Mouse (Mus musculus): ENCODE results near the gene Itgb7. TPM values are rescaled to one million over a fixed set of nuclear protein-coding genes. Genes with fewer than 3 reads are reported as not detected.

Gene Itgb7
- total RNA-seq, 2 experiments from 2014 or later = 1.0 to 3.9 TPM

DNA sequence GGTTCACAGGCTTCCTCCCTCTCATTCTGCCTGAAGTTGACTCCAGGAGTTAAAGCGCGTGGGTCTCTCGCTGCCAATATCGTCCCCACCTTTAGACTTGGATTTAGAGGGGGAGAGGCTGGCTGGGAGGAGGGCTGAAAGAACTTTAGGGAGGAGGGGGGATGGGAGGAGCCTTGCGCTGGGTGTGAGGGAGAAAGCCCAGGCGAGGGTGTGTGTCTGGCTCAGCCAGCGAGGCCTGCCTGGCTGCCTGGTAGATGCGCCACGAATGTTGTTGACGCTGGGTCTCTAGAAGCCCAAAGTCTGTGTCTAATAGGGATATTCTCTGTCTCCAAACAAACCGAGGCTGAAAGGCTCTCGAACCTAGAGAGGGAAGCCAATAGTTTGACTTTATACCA lies 26.3 kb upstream of the Itgb7 start:
- H3K27ac ChIP-seq = peak overlapping the region; percentile 90
- DNase-seq (ENCODE audit: low spot score in 2 of 2) = no peak
- TF ChIP-seq CTCF (conservative IDR thresholded peaks at IDR 0.05) = no peak
- peak overlapping the region; percentile 63 for H3K4me3 ChIP-seq

DNA sequence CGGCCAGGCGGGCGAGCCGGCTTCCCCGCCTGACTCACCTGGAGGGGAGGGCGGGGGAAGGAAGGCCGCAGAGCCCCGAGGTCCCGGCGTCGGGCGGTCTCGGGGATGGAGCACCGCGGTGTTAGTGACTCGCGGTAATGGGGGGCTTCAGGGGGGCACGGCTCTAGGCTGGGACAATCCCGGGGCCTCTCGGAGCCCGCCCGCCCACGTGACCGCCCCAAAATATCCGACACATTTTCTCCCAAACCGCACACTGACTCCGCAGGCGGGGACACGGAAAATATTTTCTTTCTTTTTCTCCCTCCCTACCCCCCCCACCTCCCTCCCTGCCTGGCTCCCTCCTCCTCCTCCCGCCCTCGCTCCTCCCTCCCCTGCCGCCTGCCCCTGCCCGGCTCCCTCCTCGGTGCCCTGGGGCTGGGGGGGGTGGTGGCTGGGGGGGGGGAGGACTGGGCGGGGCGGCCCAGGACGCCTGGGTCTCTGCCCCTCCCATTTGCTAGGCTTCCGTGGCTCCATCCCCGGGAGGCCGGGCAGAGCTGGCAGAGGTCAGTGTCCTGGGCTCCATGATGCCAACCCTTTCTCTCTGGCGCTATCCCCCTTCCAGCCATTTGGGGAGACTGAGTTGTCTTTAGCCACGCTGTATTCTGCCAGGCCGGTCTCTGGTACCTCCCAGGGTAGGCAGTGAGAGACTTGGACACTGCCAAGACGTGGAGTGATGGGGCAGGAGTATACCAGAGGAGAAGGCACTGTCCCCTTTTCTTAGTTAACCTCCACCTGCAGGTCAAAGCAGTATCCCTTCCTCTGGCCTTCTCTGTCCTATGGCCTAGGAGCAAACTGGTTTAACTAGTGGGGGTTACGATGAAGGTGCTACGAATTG lies 25.7 kb upstream of the Itgb7 start, which contains the start of gene Rarg:
Gene Rarg (minus strand): TSS at position 316 of the 874 bp plus-strand sequence.
- Histone ChIP-seq H3K27ac (peak within 1 kb of the TSS; percentile 90), H3K4me3 (peak within 1 kb of the TSS; percentile 63)
- DNase-seq (ENCODE audit: low spot score in 2 of 2) = no peak
- TF ChIP-seq CTCF (conservative IDR thresholded peaks at IDR 0.05) = no peak

GRCm38 (mm10) chr15:102256431-102257201 lies 24.9 kb upstream of the Itgb7 start:
- H3K4me3 ChIP-seq = peak overlapping the region; percentile 63
- no peak for DNase-seq (ENCODE audit: low spot score in 2 of 2)
- TF ChIP-seq CTCF (conservative IDR thresholded peaks at IDR 0.05) = no peak
- peak overlapping the region; percentile 90 for H3K27ac ChIP-seq

GRCm38 (mm10) chr15:102255547-102256255 lies 24.0 kb upstream of the Itgb7 start:
- no peak for TF ChIP-seq CTCF (conservative IDR thresholded peaks at IDR 0.05)
- DNase-seq (ENCODE audit: low spot score in 2 of 2) = no peak
- Histone ChIP-seq H3K27ac (no peak overlapping the region), H3K4me3 (no peak overlapping the region)

GRCm38 (mm10) chr15:102250521-102250920 lies 18.8 kb upstream of the Itgb7 start:
- H3K4me3 ChIP-seq = no peak overlapping the region
- no peak overlapping the region; the same call in 1 of the 2 replicates for H3K27ac ChIP-seq
- DNase-seq (ENCODE audit: low spot score in 2 of 2) = no peak
- no peak for TF ChIP-seq CTCF (conservative IDR thresholded peaks at IDR 0.05)

- no peak overlapping the region for H3K4me3 ChIP-seq
- TF ChIP-seq CTCF (conservative IDR thresholded peaks at IDR 0.05) = no peak
- peak overlapping the region; percentile 74 for H3K27ac ChIP-seq
- no peak for DNase-seq (ENCODE audit: low spot score in 2 of 2)
Measured at GRCm38 (mm10) chr15:102249967-102250366, 18.2 kb upstream of the Itgb7 start.

GRCm38 (mm10) chr15:102249251-102249691 lies 17.5 kb upstream of the Itgb7 start:
- peak overlapping the region; percentile 74 for H3K27ac ChIP-seq
- no peak overlapping the region; the same call in 1 of the 2 replicates for H3K4me3 ChIP-seq
- DNase-seq (ENCODE audit: low spot score in 2 of 2) = no peak
- TF ChIP-seq CTCF (conservative IDR thresholded peaks at IDR 0.05) = no peak

- no peak for DNase-seq (ENCODE audit: low spot score in 2 of 2)
- H3K4me3 ChIP-seq = no peak overlapping the region
- no peak for TF ChIP-seq CTCF (conservative IDR thresholded peaks at IDR 0.05)
- H3K27ac ChIP-seq = peak overlapping the region; percentile 95
Measured at GRCm38 (mm10) chr15:102248812-102249191, 17.1 kb upstream of the Itgb7 start.

DNA sequence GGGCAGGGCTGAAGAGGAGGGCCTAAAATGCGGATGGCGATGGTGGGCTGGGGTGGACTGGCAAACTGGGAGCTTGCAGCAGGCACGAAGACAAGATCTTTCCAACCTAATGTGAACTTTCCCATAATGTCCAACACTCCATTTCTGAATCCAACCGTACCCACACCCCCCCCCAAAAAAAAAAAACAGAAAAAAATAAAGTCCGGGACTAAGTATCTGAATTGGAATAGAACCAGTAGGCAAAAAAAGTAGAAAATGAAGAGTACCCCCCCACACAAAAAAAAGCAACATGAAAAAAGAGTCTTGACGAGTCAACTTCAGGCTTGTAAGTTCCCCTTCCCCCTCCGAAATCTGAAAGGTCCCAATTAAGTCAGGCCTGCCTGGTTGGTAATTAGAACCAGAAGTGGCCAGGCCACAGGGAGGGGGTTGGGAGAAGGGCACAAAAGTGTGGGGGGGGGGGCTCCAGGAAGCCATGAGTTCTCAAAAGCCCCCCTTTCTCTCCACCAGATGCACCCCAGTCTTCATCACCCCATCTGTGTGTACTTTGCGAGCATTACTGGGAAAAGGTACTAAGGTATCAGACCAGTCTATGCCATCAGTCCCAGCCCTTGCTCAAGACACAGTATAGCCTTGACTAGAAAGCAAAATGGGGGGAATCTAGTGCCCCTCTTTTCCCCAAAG lies 16.5 kb upstream of the Itgb7 start:
- Histone ChIP-seq H3K27ac (peak overlapping the region; percentile 95), H3K4me3 (peak overlapping the region; percentile 79)
- no peak for DNase-seq (ENCODE audit: low spot score in 2 of 2)
- no peak for TF ChIP-seq CTCF (conservative IDR thresholded peaks at IDR 0.05)

- H3K4me3 ChIP-seq = peak overlapping the region; percentile 79
- H3K27ac ChIP-seq = peak overlapping the region; percentile 95
- TF ChIP-seq CTCF (conservative IDR thresholded peaks at IDR 0.05) = no peak; the same call in 1 of the 2 replicates
- DNase-seq (ENCODE audit: low spot score in 2 of 2) = peak in 1 of 2 experiments; percentile 59
Measured at GRCm38 (mm10) chr15:102247252-102248130, 15.7 kb upstream of the Itgb7 start.

GRCm38 (mm10) chr15:102246866-102247251 lies 15.1 kb upstream of the Itgb7 start:
- Histone ChIP-seq H3K4me3 (peak overlapping the region; percentile 79), H3K27ac (peak overlapping the region; percentile 95)
- peak; percentile 86 to 90 for DNase-seq (ENCODE audit: low spot score in 2 of 2)
- no peak for TF ChIP-seq CTCF (conservative IDR thresholded peaks at IDR 0.05)

Data from layer of hippocampus, adult 2 months (tissue).